Mouse (Mus musculus) megakaryocyte, embryonic 14.5 days (primary cell): ENCODE results near the gene Dhrs2. TPM values are rescaled to one million over a fixed set of nuclear protein-coding genes. Genes with fewer than 3 reads are reported as not detected.

Experiments used
- H3K27me3 ChIP-seq: replicated peaks from 2 replicates; pipeline ENCODE3; 2012; ENCODE audit warnings: inconsistent platforms
- H3K36me3 ChIP-seq: replicated peaks from 2 replicates; pipeline ENCODE3; 2012; ENCODE audit warnings: low read length, inconsistent platforms, mixed read lengths
- H3K4me1 ChIP-seq: 2 replicates; pipeline ENCODE4 v1.6.1; 2012; ENCODE audit warnings: inconsistent platforms
- H3K4me3 ChIP-seq: replicated peaks from 2 replicates; pipeline ENCODE3; 2012; ENCODE audit warnings: moderate library complexity, mild to moderate bottlenecking, inconsistent platforms
- H3K9me3 ChIP-seq: 2 replicates; pipeline ENCODE4 v1.6.1; 2012; ENCODE audit warnings: inconsistent platforms
- FLI1 ChIP-seq: IDR thresholded peaks from 2 replicates; pipeline ENCODE4 v1.6.1; 2012; ENCODE audit warnings: low read length, inconsistent platforms, mixed read lengths
- GATA1 ChIP-seq: IDR thresholded peaks from 3 replicates; pipeline ENCODE4 v1.6.1; 2012; ENCODE audit warnings: mixed read lengths, low read length, inconsistent platforms, borderline replicate concordance
- polyA plus RNA-seq: library from polyadenylated mRNA; stranded (reverse); fragments of >175 nt; gene quantifications from 2 replicates; pipeline ENCODE4 v1.2.3, GENCODE M21; 2012; ENCODE audit warnings: low replicate concordance; ENCODE audit not compliant: insufficient read depth

Dhrs2 gene
- polyA plus RNA-seq, 1 experiment: not detected

DNA sequence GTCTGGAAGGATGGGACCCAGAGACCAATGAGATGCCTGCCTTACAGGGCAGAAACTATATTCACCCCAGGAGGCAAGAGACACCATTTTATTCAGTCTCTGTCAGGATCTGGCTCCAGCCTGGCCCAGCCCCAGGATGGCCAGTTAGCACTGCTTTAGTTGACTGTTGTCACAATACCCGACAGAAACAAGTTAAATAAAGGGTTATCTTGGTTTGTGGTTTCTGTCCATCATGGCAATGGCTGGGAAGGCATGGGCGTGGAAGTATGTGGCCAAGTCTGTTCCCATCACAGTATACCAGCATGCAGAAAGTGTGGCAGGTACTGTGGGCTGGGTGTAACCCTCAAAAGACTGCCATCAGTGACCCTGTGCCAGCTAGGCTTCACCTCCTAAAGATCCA is 14.9 kb downstream of the Dhrs2 start:
- H3K36me3 ChIP-seq: no peaks in the 10 kb centered on the region
- peaks cover 22% of the 10 kb centered on the region for H3K9me3 ChIP-seq
- H3K27me3 ChIP-seq: peaks cover 70% of the 10 kb centered on the region
- TF ChIP-seq FLI1: no peak
- TF ChIP-seq GATA1: no peak
- peaks cover 20% of the 10 kb centered on the region for H3K4me1 ChIP-seq
- H3K4me3 ChIP-seq: no peak overlapping the region

DNA sequence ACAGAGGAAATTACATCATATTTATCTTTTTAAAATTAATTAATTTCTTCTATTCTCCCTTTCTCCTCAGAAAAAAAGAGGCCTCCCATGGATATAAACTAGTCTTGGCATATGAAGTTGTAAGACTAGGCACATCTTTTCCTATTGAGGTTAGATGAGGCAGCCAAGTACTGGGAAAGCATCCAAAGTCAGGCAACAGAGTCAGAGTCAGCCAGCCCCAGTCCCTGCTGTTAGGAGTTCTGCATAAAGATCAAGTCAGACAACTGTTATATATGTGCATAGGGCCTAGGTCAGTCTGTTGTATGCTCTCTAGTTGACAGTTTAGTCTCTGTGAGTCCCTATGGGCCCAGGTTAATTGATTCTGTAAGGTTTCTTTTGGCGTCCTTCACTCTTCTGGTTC is 20.9 kb downstream of the Dhrs2 start:
- Histone ChIP-seq H3K4me1 (peaks cover 2% of the 10 kb centered on the region), H3K9me3 (peaks cover 19% of the 10 kb centered on the region), H3K36me3 (no peaks in the 10 kb centered on the region), H3K27me3 (peaks cover 40% of the 10 kb centered on the region), H3K4me3 (no peak overlapping the region)
- no peak for TF ChIP-seq FLI1
- no peak for TF ChIP-seq GATA1

DNA sequence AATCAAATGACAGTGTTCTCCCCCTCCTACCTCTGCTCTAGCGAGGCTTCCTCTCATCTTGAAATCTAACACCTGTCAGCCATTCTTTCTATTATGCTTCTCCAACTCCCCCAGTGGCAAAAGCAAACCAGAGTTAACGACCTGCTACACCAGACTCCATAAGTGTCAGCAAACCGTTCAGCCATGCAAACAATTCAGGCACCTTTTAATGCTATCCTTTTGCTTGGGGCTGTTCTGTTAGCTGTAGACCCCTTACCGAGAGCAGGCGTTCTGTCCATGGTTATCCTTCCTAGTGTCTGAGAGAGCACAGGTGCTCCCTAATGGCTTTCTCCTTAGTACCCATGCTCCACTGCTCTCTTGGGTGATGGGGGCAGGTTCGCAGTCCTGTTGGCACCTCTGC is 25.4 kb downstream of the Dhrs2 start:
- H3K27me3 ChIP-seq: peaks cover 11% of the 10 kb centered on the region
- no peaks in the 10 kb centered on the region for H3K36me3 ChIP-seq
- no peak overlapping the region for H3K4me3 ChIP-seq
- no peaks in the 10 kb centered on the region for H3K4me1 ChIP-seq
- TF ChIP-seq GATA1 (no peak), FLI1 (no peak)
- peaks cover under 1% of the 10 kb centered on the region for H3K9me3 ChIP-seq

DNA sequence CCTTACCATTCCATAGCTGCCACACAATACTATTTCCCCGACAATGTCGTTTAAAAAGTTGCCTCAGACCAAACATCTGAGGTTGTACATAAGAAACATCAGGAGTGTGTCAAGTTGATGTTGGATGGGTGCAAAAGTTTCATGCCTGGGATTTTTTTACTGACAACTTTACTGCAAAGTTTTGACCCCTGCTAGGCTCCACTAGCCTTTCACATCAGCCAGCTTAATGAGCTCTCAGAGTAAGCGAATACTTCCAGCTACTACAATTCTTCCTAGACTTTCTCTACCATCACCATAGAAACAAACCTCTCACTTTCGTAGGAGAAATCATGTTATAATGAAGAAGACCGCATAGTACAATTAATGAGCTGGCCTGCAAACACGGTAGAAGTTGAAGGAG is 26.5 kb downstream of the Dhrs2 start:
- H3K4me1 ChIP-seq: no peaks in the 10 kb centered on the region
- H3K36me3 ChIP-seq: no peaks in the 10 kb centered on the region
- H3K4me3 ChIP-seq: no peak overlapping the region
- peaks cover 13% of the 10 kb centered on the region for H3K27me3 ChIP-seq
- peaks cover 6% of the 10 kb centered on the region for H3K9me3 ChIP-seq
- no peak for TF ChIP-seq GATA1
- no peak for TF ChIP-seq FLI1

DNA sequence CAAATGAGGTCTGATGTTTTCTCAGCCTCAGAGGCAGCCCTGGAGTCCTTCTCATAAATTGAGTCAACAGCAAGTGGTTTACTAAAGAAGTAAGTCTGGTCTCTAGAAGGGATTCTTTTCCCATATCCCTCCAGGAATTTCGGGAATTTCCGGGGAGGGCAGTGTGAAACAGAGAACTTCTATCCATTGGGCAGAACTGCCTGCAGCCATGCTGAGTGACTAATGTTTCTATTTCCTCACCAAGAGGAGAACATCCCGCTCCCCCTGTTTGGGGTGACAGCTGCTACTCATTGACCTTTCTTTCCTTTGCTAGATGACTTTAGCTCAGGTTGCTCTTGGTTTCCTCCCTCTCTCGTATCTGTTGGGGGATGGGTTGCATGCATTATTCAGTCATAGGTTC is 31.8 kb downstream of the Dhrs2 start:
- peaks cover 9% of the 10 kb centered on the region for H3K9me3 ChIP-seq

DNA sequence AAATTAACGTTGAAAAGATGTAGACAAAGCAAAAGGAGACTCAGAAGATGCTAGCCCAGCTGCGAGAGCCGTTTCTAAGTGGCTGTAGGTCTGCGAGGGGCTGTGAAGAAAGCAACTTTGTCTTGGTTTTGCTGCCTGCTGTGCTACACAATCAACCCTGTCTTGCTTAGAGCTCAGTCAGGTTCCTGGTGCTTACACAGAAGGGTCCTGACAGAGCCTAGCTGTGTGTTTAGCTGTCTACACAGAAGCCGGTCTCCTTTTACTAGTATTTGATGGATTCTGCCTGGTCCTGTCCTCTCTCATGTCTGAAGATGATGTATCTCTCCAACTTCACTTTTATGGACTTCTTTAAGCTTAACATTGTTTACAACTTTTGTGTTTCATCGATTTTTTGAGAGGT is 33.6 kb downstream of the Dhrs2 start:
- no peak overlapping the region for H3K4me3 ChIP-seq
- peaks cover 9% of the 10 kb centered on the region for H3K9me3 ChIP-seq
- H3K36me3 ChIP-seq: no peaks in the 10 kb centered on the region
- peaks cover 10% of the 10 kb centered on the region for H3K27me3 ChIP-seq
- TF ChIP-seq FLI1: no peak
- no peak for TF ChIP-seq GATA1
- no peaks in the 10 kb centered on the region for H3K4me1 ChIP-seq

More for the DNA sequence above, 31.8 kb downstream of the Dhrs2 start:
- Histone ChIP-seq H3K4me3 (no peak overlapping the region), H3K27me3 (peaks cover 11% of the 10 kb centered on the region), H3K4me1 (no peaks in the 10 kb centered on the region), H3K36me3 (no peaks in the 10 kb centered on the region)
- TF ChIP-seq GATA1 (no peak), FLI1 (no peak)

DNA sequence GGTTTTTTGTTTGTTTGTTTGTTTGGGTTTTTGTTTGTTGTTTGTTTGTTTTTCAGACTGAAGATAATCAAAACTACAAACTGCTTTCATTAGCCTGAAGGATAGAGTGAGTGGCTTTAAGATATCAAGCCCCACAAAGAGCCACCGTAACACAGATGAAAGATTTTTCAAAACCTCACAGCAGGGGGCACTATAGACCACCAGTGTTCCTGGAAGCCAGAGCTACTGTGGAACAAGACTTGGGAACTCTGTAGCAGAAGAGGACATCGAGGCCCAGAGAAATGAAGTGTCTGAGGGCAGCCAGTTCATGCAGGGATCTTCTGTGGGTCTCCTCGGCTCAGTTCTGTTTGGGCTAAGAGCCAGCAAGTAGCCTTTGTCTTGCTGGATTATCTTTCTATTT is 49.4 kb downstream of the Dhrs2 start:
- TF ChIP-seq FLI1 (no peak), GATA1 (no peak)
- Histone ChIP-seq H3K9me3 (no peaks in the 10 kb centered on the region), H3K4me3 (no peak overlapping the region), H3K4me1 (peaks cover 32% of the 10 kb centered on the region), H3K36me3 (no peaks in the 10 kb centered on the region), H3K27me3 (peaks cover 29% of the 10 kb centered on the region)

DNA sequence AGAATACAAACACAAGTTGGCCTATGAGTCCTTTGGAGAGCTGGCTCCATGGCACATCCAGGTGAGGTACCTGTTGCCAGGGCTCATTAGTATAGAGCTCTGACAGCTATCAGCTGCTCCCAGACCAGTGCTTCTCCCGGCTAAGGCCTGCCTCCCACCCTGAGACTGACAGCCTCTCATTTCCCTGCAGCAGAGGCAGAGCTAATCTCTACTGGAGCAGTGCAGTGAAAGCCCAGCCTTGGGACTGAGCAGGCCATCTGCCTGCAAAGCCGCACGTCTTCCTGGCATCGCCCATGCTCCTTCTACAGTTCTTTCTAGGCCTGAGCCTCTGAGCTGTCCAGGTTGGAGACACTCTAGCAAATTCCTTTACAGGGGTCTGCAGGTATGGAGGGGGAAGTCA is 51.2 kb downstream of the Dhrs2 start:
- H3K4me1 ChIP-seq: peaks cover 32% of the 10 kb centered on the region
- H3K36me3 ChIP-seq: no peaks in the 10 kb centered on the region
- H3K4me3 ChIP-seq: no peak overlapping the region
- H3K27me3 ChIP-seq: peaks cover 33% of the 10 kb centered on the region
- H3K9me3 ChIP-seq: no peaks in the 10 kb centered on the region
- TF ChIP-seq GATA1 (no peak), FLI1 (no peak)

DNA sequence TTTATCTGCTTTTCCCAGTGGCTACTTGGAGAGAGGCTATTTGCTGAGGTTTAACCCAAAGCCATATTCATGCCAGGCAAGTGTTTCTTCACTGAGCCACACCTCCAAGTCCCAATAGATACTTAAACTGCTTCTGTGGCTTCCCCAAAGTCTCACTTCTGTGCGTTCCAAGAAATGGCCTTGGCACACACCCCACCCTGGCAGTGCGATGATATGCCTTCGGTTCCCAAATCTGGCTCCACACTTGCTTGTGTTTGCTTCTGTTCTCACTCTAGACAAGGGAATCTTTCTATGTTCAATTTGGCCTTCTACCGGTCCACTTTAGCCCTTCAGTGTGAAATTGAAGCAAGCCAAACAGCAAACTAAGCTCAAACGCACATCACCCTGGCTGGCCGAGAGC is 53.0 kb downstream of the Dhrs2 start:
- peaks cover 35% of the 10 kb centered on the region for H3K4me1 ChIP-seq
- peaks cover 20% of the 10 kb centered on the region for H3K27me3 ChIP-seq
- no peaks in the 10 kb centered on the region for H3K36me3 ChIP-seq
- TF ChIP-seq GATA1 (no peak), FLI1 (no peak)
- no peak overlapping the region for H3K4me3 ChIP-seq
- H3K9me3 ChIP-seq: no peaks in the 10 kb centered on the region

DNA sequence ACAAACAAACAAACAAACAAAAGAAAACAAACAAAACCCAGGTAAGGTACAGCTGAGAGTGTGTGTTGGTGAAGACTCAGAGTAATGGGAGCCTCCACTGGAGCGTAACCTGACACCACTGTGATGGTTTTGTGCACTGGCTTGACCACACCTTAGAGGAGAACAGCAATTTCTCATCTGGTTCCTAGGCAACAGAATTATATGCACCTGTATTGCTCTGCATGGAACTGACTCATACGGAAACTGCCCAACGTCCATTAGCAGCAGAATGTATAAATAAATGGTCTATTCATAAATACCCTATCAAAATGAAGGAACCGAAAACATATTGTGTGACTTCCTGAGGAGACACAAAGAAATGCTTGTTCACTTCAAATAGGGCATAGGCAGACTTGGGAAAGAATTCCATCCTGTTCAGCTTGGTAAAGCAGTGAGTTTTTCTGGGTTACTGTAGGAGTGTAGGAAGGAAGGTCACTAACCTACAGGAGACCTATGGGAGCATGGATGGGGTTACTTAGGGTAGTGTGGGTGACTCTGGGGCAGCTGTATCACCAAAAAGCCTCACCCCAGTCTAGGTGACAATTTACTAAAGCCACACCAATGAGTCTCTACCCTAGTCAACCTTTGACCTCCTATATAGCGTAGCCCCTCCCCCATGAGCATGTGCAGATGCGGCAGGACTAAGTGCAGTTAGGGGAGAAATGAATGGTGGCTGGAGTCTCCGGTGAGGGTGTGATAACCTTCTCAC is 57.7 kb downstream of the Dhrs2 start:
- H3K36me3 ChIP-seq: no peaks in the 10 kb centered on the region
- peaks cover 14% of the 10 kb centered on the region for H3K27me3 ChIP-seq
- no peaks in the 10 kb centered on the region for H3K9me3 ChIP-seq
- no peak overlapping the region for H3K4me3 ChIP-seq
- peaks cover 18% of the 10 kb centered on the region for H3K4me1 ChIP-seq
- TF ChIP-seq GATA1 (no peak), FLI1 (no peak)

Other genes starting within 250 kb of the Dhrs2 start
- gene Gm17428, start 245.1 kb upstream of the Dhrs2 start, polyA plus RNA-seq: not detected in 2 replicates
- gene Myh7, start 227.4 kb upstream of the Dhrs2 start, polyA plus RNA-seq: not detected in 2 replicates
- 6.0 and 37.4 TPM in 2 replicates for gene Ngdn, start 206.6 kb upstream of the Dhrs2 start, polyA plus RNA-seq
- 10.0 and 16.4 TPM in 2 replicates for gene Zfhx2, start 129.7 kb upstream of the Dhrs2 start, polyA plus RNA-seq
- gene Thtpa, start 127.2 kb upstream of the Dhrs2 start, polyA plus RNA-seq: 2.4 and 2.9 TPM in 2 replicates
- gene Ap1g2, start 115.4 kb upstream of the Dhrs2 start, polyA plus RNA-seq: 8.5 and 13.4 TPM in 2 replicates
- gene Jph4, start 105.1 kb upstream of the Dhrs2 start, polyA plus RNA-seq: 0.21 and 1.4 TPM in 2 replicates